Mouse (Mus musculus): ENCODE results near the gene Mfsd2b. TPM values are rescaled to one million over a fixed set of nuclear protein-coding genes. Genes with fewer than 3 reads are reported as not detected.
"Not testable (repeated sequence)": the region's sequence is repeated elsewhere in the genome, so short reads cannot be mapped to it uniquely, and the experiment has no call there.

Mfsd2b gene
- total RNA-seq, 2 experiments from 2014 or later = 0.75 to 0.93 TPM

- intact Hi-C loops (cut with DNase I) = loop anchor here (2.0 to 5.0 kb wide), 2 partner anchors 64 to 137 kb away; partner anchors contain the start of genes Fam228b, Fkbp1b, Pfn4 and Wdcp
- H3K4me3 ChIP-seq = no peak overlapping the region
- no peak for TF ChIP-seq CTCF (IDR thresholded peaks at IDR 0.05)
- no peak overlapping the region for H3K27ac ChIP-seq
- no peak for DNase-seq (ENCODE audit: extremely low spot score in 1 of 2, low spot score in 2 of 2)
Measured at GRCm38 (mm10) chr12:4905946-4906345, 31.8 kb upstream of the Mfsd2b start.

- no peak overlapping the region for H3K4me3 ChIP-seq
- intact Hi-C loops (cut with DNase I) = no loop called here
- no peak overlapping the region for H3K27ac ChIP-seq
- no peak for DNase-seq (ENCODE audit: extremely low spot score in 1 of 2, low spot score in 2 of 2)
- TF ChIP-seq CTCF (IDR thresholded peaks at IDR 0.05) = no peak
Measured at GRCm38 (mm10) chr12:4898024-4898423, 23.9 kb upstream of the Mfsd2b start.

GRCm38 (mm10) chr12:4889891-4890290 is 15.7 kb upstream of the Mfsd2b start:
- H3K27ac ChIP-seq = no peak overlapping the region
- intact Hi-C loops (cut with DNase I) = no loop called here
- DNase-seq (ENCODE audit: extremely low spot score in 1 of 2, low spot score in 2 of 2) = no peak
- TF ChIP-seq CTCF (IDR thresholded peaks at IDR 0.05) = no peak
- no peak overlapping the region for H3K4me3 ChIP-seq

GRCm38 (mm10) chr12:4889251-4889650 is 15.1 kb upstream of the Mfsd2b start:
- intact Hi-C loops (cut with DNase I) = no loop called here
- Histone ChIP-seq H3K4me3 (no peak overlapping the region), H3K27ac (no peak overlapping the region)
- no peak for TF ChIP-seq CTCF (IDR thresholded peaks at IDR 0.05)
- DNase-seq (ENCODE audit: extremely low spot score in 1 of 2, low spot score in 2 of 2) = no peak

GRCm38 (mm10) chr12:4888739-4889138 is 14.6 kb upstream of the Mfsd2b start:
- no peak for DNase-seq (ENCODE audit: extremely low spot score in 1 of 2, low spot score in 2 of 2)
- no peak for TF ChIP-seq CTCF (IDR thresholded peaks at IDR 0.05)
- intact Hi-C loops (cut with DNase I) = no loop called here
- H3K4me3 ChIP-seq = no peak overlapping the region
- no peak overlapping the region for H3K27ac ChIP-seq

GRCm38 (mm10) chr12:4886581-4886980 is 12.4 kb upstream of the Mfsd2b start:
- H3K4me3 ChIP-seq; H3K27ac ChIP-seq; intact Hi-C loops (cut with DNase I); DNase-seq (ENCODE audit: extremely low spot score in 1 of 2, low spot score in 2 of 2): not testable (repeated sequence)

- DNase-seq (ENCODE audit: extremely low spot score in 1 of 2, low spot score in 2 of 2) = no peak
- H3K4me3 ChIP-seq = no peak overlapping the region
- no peak overlapping the region for H3K27ac ChIP-seq
- intact Hi-C loops (cut with DNase I) = no loop called here
- no peak for TF ChIP-seq CTCF (IDR thresholded peaks at IDR 0.05)
Measured at GRCm38 (mm10) chr12:4885062-4885461, 10.9 kb upstream of the Mfsd2b start.

GRCm38 (mm10) chr12:4882086-4882485 is 7.9 kb upstream of the Mfsd2b start:
- TF ChIP-seq CTCF (IDR thresholded peaks at IDR 0.05) = no peak
- no peak for DNase-seq (ENCODE audit: extremely low spot score in 1 of 2, low spot score in 2 of 2)
- H3K4me3 ChIP-seq = no peak overlapping the region
- no peak overlapping the region for H3K27ac ChIP-seq
- intact Hi-C loops (cut with DNase I) = no loop called here

- TF ChIP-seq CTCF (IDR thresholded peaks at IDR 0.05) = peak; percentile 34
- no peak overlapping the region for H3K4me3 ChIP-seq
- intact Hi-C loops (cut with DNase I) = no loop called here
- H3K27ac ChIP-seq = no peak overlapping the region
- no peak for DNase-seq (ENCODE audit: extremely low spot score in 1 of 2, low spot score in 2 of 2)
Measured at GRCm38 (mm10) chr12:4879048-4879447, 4.9 kb upstream of the Mfsd2b start.

GRCm38 (mm10) chr12:4878296-4878783 is 4.2 kb upstream of the Mfsd2b start:
- TF ChIP-seq CTCF (IDR thresholded peaks at IDR 0.05) = no peak
- Histone ChIP-seq H3K27ac (no peak overlapping the region), H3K4me3 (no peak overlapping the region)
- intact Hi-C loops (cut with DNase I) = no loop called here
- no peak for DNase-seq (ENCODE audit: extremely low spot score in 1 of 2, low spot score in 2 of 2)

- intact Hi-C loops (cut with DNase I) = no loop called here
- TF ChIP-seq CTCF (IDR thresholded peaks at IDR 0.05) = no peak
- Histone ChIP-seq H3K4me3 (no peak overlapping the region), H3K27ac (no peak overlapping the region)
- no peak for DNase-seq (ENCODE audit: extremely low spot score in 1 of 2, low spot score in 2 of 2)
Measured at GRCm38 (mm10) chr12:4875623-4876022, 1.5 kb upstream of the Mfsd2b start.

GRCm38 (mm10) chr12:4873531-4873930 is 628 bp downstream of the Mfsd2b start:
- no peak for TF ChIP-seq CTCF (IDR thresholded peaks at IDR 0.05)
- H3K4me3 ChIP-seq = no peak overlapping the region
- intact Hi-C loops (cut with DNase I) = no loop called here
- no peak for DNase-seq (ENCODE audit: extremely low spot score in 1 of 2, low spot score in 2 of 2)
- no peak overlapping the region for H3K27ac ChIP-seq

GRCm38 (mm10) chr12:4872983-4873477 is 1.1 kb downstream of the Mfsd2b start:
- DNase-seq (ENCODE audit: extremely low spot score in 1 of 2, low spot score in 2 of 2) = no peak
- H3K4me3 ChIP-seq = no peak overlapping the region
- intact Hi-C loops (cut with DNase I) = no loop called here
- no peak for TF ChIP-seq CTCF (IDR thresholded peaks at IDR 0.05)
- no peak overlapping the region for H3K27ac ChIP-seq

All from left cerebral cortex, adult 2 months (tissue).